Mouse (Mus musculus) kidney, embryonic 15.5 days (tissue): Measurements from ENCODE around the gene Knstrn. TPM values are rescaled to one million over a fixed set of nuclear protein-coding genes. Genes with fewer than 3 reads are reported as not detected.

Experiments used
- ATAC-seq: fragments of 200-750 bp; cut with Nextera tagmentation; replicated peaks from 2 replicates; pipeline ENCODE4 v1.8.0; 2017; ENCODE audit warnings: moderate TSS enrichment; ENCODE audit not compliant: low FRiP score
- H3K27ac ChIP-seq: fragments of 300-500 bp; sonication (generic); 2 replicates; pipeline ENCODE4 v1.5.1; 2015; ENCODE audit warnings: mild to moderate bottlenecking, inconsistent platforms
- H3K27me3 ChIP-seq: fragments of 300-500 bp; sonication (generic); 2 replicates; pipeline ENCODE4 v1.6.1; 2015; ENCODE audit warnings: inconsistent platforms
- H3K36me3 ChIP-seq: fragments of 300-500 bp; sonication (generic); 2 replicates; pipeline ENCODE4 v1.6.1; 2015; ENCODE audit warnings: inconsistent platforms
- H3K4me1 ChIP-seq: fragments of 300-500 bp; sonication (generic); 2 replicates; pipeline ENCODE4 v1.6.1; 2015; ENCODE audit warnings: inconsistent platforms
- H3K4me2 ChIP-seq: fragments of 300-500 bp; sonication (generic); 2 replicates; pipeline ENCODE4 v1.6.1; 2015; ENCODE audit warnings: moderate library complexity, mild to moderate bottlenecking, inconsistent platforms
- H3K4me3 ChIP-seq: fragments of 300-500 bp; sonication (generic); replicated peaks from 2 replicates; pipeline ENCODE4 v1.5.1; 2015; ENCODE audit warnings: mild to moderate bottlenecking, inconsistent platforms
- H3K9ac ChIP-seq: fragments of 300-500 bp; sonication (generic); 2 replicates; pipeline ENCODE4 v1.6.1; 2015; ENCODE audit warnings: mild to moderate bottlenecking, inconsistent platforms
- H3K9me3 ChIP-seq: fragments of 300-500 bp; sonication (generic); replicated peaks from 2 replicates; pipeline ENCODE4 v1.6.1; 2016; ENCODE audit warnings: inconsistent platforms
- WGBS: fragments of 180-500 bp; shearing (Covaris S2); methylation state at CpG from one replicate; pipeline ENCODE4 v1.1.7; 2015; ENCODE audit warnings: mixed read lengths; 5-methylcytosine and 5-hydroxymethylcytosine counted together
- polyA plus RNA-seq: library from polyadenylated mRNA; unstranded; fragments of >200 nt; fragmentation: Nextera tagmentation; extraction: Ambion mirVana; gene quantifications from 2 replicates; pipeline ENCODE4 v1.2.1, GENCODE M21; 2015

Knstrn gene
- polyA plus RNA-seq, 1 experiment from 2014 or later = 120 TPM

DNA sequence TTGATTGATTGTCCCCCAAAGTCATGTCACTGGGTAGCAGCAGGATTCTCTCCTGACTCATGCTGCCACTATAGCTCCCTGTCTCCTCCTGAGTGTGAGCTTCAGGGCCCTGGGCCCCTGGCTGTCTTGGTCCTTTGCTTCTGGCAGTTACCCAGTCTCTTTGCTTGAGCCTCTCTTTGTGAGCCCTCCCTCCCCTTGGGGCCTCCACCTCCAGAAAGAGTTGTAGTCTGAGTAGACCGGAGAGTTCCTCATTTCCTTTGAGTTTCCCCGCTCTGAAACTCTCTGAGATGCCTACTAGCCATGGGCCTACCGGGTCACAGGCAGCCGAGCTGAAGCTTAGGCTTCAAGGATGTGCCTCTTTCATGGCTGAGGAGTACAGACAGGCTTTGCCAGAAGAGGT is 20.2 kb upstream of the Knstrn start:
- Histone ChIP-seq H3K27ac (no peak overlapping the region), H3K36me3 (no peaks in the 10 kb centered on the region), H3K4me2 (no peak overlapping the region), H3K9me3 (no peaks in the 10 kb centered on the region), H3K4me3 (no peak overlapping the region), H3K4me1 (peaks cover 8% of the 10 kb centered on the region), H3K27me3 (peaks cover 19% of the 10 kb centered on the region; the same call in 1 of the 2 replicates), H3K9ac (no peak overlapping the region)
- 83% methylated on average over 4 of the region's 4 CpGs for WGBS
- no peak for ATAC-seq

DNA sequence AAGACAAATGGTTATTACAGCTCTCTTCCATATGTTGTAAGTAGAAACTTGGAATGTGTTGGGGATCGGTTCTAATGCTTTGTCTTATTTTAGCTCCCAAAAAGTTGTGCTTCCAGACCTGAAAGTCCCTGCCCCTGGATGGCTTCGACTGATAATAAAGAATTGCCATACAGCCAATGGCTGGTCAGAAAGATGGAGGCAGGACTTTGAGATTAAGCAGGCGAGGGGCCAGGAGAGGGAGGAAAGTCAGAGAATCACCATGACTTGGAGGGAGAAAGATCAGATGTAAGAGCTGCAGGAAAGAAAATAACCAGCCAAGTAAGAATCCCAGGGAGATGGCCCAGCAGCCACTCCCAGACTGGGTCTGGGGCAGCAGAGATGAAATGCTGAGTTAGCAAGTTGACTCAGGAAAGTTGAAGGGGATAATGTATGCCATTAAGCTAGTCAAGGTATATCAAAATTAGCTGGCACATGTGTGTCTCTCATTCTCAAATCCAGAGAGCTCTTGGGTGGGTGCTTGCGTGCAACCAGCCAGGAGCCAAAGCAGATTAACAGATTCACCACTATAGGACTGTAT is 11.2 kb upstream of the Knstrn start:
- no peak overlapping the region for H3K27ac ChIP-seq
- ATAC-seq = no peak; the same call in 1 of the 2 replicates

DNA sequence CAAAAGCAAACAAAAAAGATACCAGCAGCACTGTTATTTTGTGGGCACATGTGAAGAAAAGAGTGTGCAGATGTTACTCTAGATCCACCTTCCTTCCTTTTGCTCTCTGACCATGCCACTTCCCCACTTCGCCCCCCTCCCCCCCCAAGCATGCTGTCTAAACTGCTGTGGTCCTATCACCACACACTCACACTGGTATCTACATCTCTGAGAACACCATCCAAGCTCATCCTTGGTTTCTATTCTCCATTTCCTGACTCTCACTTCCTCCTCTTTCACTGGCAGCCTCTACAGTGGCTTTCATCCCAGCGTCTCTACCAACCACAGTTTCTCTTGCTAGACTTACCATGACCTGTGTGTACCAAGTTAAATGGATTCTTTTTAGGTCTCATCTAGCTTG is 9.3 kb upstream of the Knstrn start:
- 75% methylated on average over 2 of the region's 2 CpGs for WGBS
- H3K4me1 ChIP-seq = no peaks in the 10 kb centered on the region
- ATAC-seq = no peak

More for the DNA sequence above, 11.2 kb upstream of the Knstrn start:
- Histone ChIP-seq H3K36me3 (no peaks in the 10 kb centered on the region), H3K4me1 (no peaks in the 10 kb centered on the region), H3K4me2 (no peak overlapping the region), H3K4me3 (no peak overlapping the region), H3K9me3 (no peaks in the 10 kb centered on the region), H3K9ac (no peak overlapping the region), H3K27me3 (peaks cover 11% of the 10 kb centered on the region; the same call in 1 of the 2 replicates)
- WGBS = 71% methylated on average over 4 of the region's 4 CpGs

DNA sequence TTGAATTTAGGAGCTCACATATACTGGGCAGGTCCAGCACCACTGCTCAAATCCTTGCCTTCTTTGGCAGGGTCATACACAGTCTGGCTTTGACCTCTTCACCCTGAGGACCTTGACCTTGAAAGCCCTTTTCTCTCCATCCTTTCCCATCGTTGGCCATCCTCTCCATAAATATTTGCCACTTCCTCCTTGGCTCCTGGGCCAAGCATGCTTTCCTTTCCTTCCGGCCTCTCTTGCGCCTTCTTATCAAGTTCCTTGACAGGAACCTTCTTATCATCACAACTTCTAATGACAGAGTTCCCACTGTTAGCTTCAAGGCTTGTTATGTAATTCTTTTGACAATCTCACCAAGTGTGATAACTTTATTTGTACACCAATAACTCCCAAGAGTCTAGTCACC is 8.7 kb upstream of the Knstrn start:
- no peak overlapping the region for H3K4me3 ChIP-seq
- WGBS = 60% methylated on average over 3 of the region's 3 CpGs
- H3K27ac ChIP-seq = no peak overlapping the region
- H3K27me3 ChIP-seq = peaks cover 14% of the 10 kb centered on the region; the same call in 1 of the 2 replicates
- no peaks in the 10 kb centered on the region for H3K4me1 ChIP-seq
- H3K36me3 ChIP-seq = no peaks in the 10 kb centered on the region
- no peak overlapping the region for H3K9ac ChIP-seq
- no peak overlapping the region for H3K4me2 ChIP-seq
- H3K9me3 ChIP-seq = no peaks in the 10 kb centered on the region
- no peak for ATAC-seq

More for the DNA sequence above, 9.3 kb upstream of the Knstrn start:
- H3K27me3 ChIP-seq = peaks cover 14% of the 10 kb centered on the region; the same call in 1 of the 2 replicates
- H3K27ac ChIP-seq = no peak overlapping the region
- H3K9me3 ChIP-seq = no peaks in the 10 kb centered on the region
- no peak overlapping the region for H3K4me2 ChIP-seq
- H3K9ac ChIP-seq = no peak overlapping the region
- no peaks in the 10 kb centered on the region for H3K36me3 ChIP-seq
- H3K4me3 ChIP-seq = no peak overlapping the region

DNA sequence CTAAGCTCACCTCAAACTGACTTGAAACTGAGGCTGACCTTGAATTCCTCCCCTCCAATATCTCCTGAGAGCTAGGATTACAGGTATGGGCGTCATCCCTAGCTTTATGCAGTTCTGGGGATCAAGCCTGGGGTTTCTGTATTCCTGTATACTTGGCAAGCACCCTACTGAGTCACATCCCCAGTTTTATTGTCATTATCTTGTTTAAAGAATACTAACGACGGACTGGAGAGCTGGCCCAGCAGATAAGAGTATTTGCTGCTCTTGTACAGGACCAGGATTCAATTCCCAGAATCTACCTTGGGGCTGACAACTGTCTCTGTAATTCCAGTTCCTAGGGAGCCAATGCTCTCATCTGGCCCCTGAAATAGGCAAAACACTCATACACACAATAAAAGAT is 8.0 kb upstream of the Knstrn start:
- H3K4me1 ChIP-seq = no peaks in the 10 kb centered on the region
- H3K4me3 ChIP-seq = no peak overlapping the region
- 38% methylated on average over 3 of the region's 3 CpGs for WGBS
- no peak overlapping the region for H3K4me2 ChIP-seq
- no peak for ATAC-seq
- H3K27ac ChIP-seq = no peak overlapping the region
- peaks cover 16% of the 10 kb centered on the region; the same call in 1 of the 2 replicates for H3K27me3 ChIP-seq
- H3K36me3 ChIP-seq = no peaks in the 10 kb centered on the region
- H3K9ac ChIP-seq = no peak overlapping the region
- no peaks in the 10 kb centered on the region for H3K9me3 ChIP-seq

DNA sequence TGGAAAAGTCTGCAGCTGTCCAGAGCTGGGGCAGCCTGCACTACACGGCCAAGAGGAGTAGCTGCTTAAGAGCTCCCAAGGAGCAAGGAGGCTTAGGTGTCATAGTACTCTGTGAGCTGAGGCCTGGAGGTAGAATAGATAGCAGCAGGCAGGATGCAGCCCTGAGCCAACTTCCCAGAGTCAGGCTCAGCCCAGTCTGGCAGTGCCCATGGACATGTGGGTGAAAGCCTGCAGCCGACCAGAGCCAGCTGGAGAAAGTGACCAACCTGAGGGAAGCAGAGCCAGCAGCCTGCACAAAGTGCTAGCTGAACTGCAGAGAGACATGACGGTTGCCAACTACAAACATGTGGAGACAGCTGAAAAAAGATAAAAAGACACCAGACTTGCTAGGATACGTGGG is 6.9 kb upstream of the Knstrn start:
- no peaks in the 10 kb centered on the region for H3K36me3 ChIP-seq
- no peak overlapping the region for H3K27ac ChIP-seq
- H3K9me3 ChIP-seq = no peaks in the 10 kb centered on the region
- no peak overlapping the region for H3K4me2 ChIP-seq
- ATAC-seq = no peak
- H3K4me3 ChIP-seq = no peak overlapping the region
- H3K27me3 ChIP-seq = peaks cover 24% of the 10 kb centered on the region; the same call in 1 of the 2 replicates
- H3K4me1 ChIP-seq = no peaks in the 10 kb centered on the region
- no peak overlapping the region for H3K9ac ChIP-seq
- 63% methylated on average over 4 of the region's 4 CpGs for WGBS

DNA sequence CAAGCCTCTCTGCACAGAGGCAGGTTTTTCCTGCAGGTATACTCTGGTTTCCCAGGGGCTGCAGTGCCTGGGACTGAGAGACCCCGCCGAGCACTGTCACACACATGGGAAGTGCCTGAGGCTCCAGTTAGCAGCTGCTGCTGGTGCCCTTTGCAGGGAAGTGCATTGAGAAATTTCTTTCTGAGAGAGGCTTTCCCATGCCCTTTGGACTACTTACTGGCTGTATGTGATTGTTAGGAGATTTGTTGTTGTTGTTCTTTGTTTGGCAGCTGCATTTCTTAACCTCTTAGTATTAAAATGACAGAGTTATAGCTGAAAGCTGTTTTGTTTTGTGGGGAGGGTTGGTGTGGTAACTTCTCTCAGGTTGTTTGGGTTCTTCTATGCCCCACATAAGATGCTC is 2.9 kb upstream of the Knstrn start:
- Histone ChIP-seq H3K36me3 (no peaks in the 10 kb centered on the region), H3K4me3 (no peak overlapping the region), H3K27me3 (peaks cover 22% of the 10 kb centered on the region; the same call in 1 of the 2 replicates), H3K9me3 (no peaks in the 10 kb centered on the region), H3K9ac (no peak overlapping the region), H3K4me2 (no peak overlapping the region), H3K4me1 (peaks cover 17% of the 10 kb centered on the region), H3K27ac (no peak overlapping the region)
- no peak for ATAC-seq
- 27% methylated on average over 2 of the region's 2 CpGs for WGBS

DNA sequence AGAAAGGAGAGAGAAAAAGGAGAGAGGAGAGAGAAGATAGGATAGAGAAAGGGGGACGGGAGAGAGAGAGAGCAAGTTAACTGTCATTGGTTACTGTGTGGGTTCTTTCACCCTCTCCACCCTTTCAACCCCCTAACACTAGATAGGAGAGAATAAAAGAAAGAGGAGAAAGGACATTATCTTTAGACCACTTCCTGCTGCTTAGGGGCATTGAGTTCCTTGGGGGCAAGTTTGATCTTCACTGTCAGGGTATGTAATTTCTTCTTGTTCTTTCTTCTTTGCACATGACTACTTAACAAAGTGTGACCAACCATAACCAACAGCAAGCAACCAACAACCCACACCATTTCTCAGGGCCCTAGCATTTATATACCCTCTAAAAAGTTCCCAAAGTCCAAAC is 1.1 kb upstream of the Knstrn start:
- no peaks in the 10 kb centered on the region for H3K9me3 ChIP-seq
- H3K4me2 ChIP-seq = no peak overlapping the region
- ATAC-seq = no peak
- no peak overlapping the region for H3K9ac ChIP-seq
- H3K4me3 ChIP-seq = no peak overlapping the region
- no peak overlapping the region for H3K27ac ChIP-seq
- peaks cover 12% of the 10 kb centered on the region; the same call in 1 of the 2 replicates for H3K27me3 ChIP-seq
- 81% methylated on average over 1 of the region's 1 CpGs for WGBS
- peaks cover 12% of the 10 kb centered on the region for H3K36me3 ChIP-seq
- H3K4me1 ChIP-seq = peaks cover 17% of the 10 kb centered on the region

DNA sequence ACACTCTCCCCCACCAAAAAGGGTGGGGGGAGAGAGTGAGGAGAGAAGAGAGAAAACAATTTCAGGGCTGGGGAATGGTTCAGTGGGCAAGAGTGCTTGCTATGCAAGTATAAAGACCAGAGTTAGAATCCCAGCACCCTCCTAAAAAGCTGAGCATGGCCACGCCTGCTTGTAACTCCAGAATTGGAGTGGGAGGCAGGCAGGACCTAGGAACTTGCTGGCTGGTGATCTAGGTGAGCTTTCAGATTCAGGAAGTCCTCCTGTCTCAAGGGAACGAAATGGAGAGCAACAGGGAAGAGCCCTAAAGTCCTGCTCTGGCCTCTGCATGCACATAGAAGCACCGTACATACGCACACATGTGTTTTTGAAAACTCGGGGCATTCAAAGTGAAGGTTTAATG is 9.0 kb downstream of the Knstrn start:
- ATAC-seq = no peak
- H3K4me1 ChIP-seq = no peaks in the 10 kb centered on the region
- H3K4me3 ChIP-seq = no peak overlapping the region
- H3K27ac ChIP-seq = no peak overlapping the region
- no peaks in the 10 kb centered on the region for H3K27me3 ChIP-seq
- H3K9me3 ChIP-seq = no peaks in the 10 kb centered on the region
- H3K4me2 ChIP-seq = no peak overlapping the region
- peaks cover 83% of the 10 kb centered on the region for H3K36me3 ChIP-seq
- H3K9ac ChIP-seq = no peak overlapping the region
- 95% methylated on average over 5 of the region's 5 CpGs for WGBS

DNA sequence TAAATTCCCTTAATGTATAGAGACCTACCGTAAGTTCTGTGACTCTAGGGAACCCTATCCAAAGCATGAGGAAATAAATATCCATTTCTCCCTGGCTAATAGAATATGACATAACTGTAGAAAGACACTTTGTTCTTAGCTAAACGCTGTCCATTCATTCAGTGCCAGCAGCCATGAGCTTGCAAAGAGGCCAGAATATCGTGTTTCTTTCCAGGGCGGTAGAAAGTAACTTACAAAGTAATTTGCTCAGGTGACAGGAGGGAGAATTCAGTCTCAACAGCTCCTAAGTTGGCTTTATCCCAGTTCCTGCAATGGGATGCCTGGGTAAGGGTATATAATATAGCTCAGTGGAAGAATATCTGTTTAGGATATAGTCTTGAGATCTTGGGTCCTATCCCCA is 10.6 kb downstream of the Knstrn start:
- H3K36me3 ChIP-seq = peaks cover 82% of the 10 kb centered on the region
- no peak overlapping the region for H3K9ac ChIP-seq
- no peak for ATAC-seq

DNA sequence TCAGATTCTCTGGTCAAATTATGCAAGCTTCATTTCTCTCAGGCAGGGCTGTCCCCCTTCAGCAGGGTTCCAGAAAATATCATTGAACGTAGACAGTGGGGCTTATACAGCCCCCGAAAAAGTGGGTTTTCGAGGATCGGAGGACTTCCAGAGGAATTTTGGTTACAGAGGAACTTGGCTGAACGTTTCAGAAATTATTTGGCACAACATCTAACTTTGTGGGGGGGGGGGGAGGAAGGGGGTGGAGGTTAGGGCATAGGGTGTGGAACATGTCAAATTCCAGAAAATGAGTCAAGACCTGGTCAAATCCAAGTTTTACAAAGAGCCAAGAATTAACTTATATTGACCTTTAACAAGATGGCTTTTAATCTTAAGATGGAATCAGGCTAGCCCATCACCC is 15.3 kb downstream of the Knstrn start:
- 92% methylated on average over 5 of the region's 5 CpGs for WGBS
- Histone ChIP-seq H3K36me3 (peaks cover 94% of the 10 kb centered on the region), H3K27me3 (no peaks in the 10 kb centered on the region), H3K4me2 (no peak overlapping the region), H3K9me3 (no peaks in the 10 kb centered on the region), H3K27ac (no peak overlapping the region), H3K9ac (no peak overlapping the region), H3K4me3 (no peak overlapping the region), H3K4me1 (no peaks in the 10 kb centered on the region)
- ATAC-seq = no peak

More for the DNA sequence above, 10.6 kb downstream of the Knstrn start:
- Histone ChIP-seq H3K4me1 (no peaks in the 10 kb centered on the region), H3K27ac (no peak overlapping the region), H3K4me3 (no peak overlapping the region), H3K27me3 (no peaks in the 10 kb centered on the region), H3K4me2 (no peak overlapping the region), H3K9me3 (no peaks in the 10 kb centered on the region)
- WGBS = 95% methylated on average over 4 of the region's 4 CpGs

DNA sequence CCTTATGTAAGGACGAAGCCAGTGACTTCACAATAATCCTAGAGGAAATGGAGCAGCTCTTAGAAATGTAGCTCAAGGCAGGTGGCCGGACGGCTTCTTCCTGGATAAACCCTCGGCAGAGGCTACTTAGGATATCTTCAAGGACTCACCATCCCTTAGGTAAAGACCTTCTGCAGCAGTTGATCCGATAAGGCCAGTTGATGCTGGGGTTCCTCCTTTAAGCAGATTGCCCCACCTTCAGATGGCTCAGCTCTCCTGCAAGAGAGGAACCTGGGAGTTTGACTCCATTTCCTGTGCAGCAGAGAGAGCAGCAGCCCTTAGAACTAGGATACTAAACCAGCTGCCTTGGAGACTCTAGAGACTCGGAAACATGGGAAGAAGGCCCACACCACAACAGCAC is 20.3 kb downstream of the Knstrn start:
- peaks cover 69% of the 10 kb centered on the region for H3K36me3 ChIP-seq
- no peak overlapping the region for H3K9ac ChIP-seq
- H3K4me1 ChIP-seq = peaks cover 6% of the 10 kb centered on the region; the same call in 1 of the 2 replicates
- 91% methylated on average over 6 of the region's 6 CpGs for WGBS
- H3K27me3 ChIP-seq = no peaks in the 10 kb centered on the region
- H3K4me3 ChIP-seq = no peak overlapping the region
- H3K9me3 ChIP-seq = no peaks in the 10 kb centered on the region
- no peak for ATAC-seq
- no peak overlapping the region for H3K4me2 ChIP-seq
- no peak overlapping the region for H3K27ac ChIP-seq

DNA sequence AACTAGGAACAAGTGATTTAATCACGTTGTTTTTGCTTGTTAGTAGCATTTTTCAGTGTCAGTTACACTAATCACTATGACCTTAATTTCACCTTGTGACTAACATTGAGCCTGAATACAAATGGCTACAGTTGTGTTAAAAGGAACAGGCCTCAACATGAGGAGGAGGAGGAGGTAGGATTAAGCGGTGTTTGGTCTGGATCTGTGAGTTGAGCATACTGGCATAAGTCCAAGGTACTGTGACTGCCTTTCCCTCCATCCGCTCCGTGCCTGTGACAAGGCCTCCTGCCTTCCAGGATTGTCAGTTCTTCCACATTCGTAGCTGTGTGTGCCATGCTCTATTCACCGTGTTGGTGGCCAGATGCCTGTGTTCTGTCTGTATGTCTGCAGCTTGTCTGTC is 21.3 kb downstream of the Knstrn start:
- Histone ChIP-seq H3K9me3 (no peaks in the 10 kb centered on the region), H3K36me3 (peaks cover 59% of the 10 kb centered on the region), H3K4me3 (no peak overlapping the region), H3K4me2 (no peak overlapping the region), H3K27ac (no peak overlapping the region), H3K27me3 (no peaks in the 10 kb centered on the region), H3K9ac (no peak overlapping the region), H3K4me1 (peaks cover 6% of the 10 kb centered on the region; the same call in 1 of the 2 replicates)
- no peak for ATAC-seq
- WGBS = 82% methylated on average over 6 of the region's 6 CpGs
